Mouse (Mus musculus) left cerebral cortex, adult 2 months (tissue): ENCODE measurements at regions not wholly inside any gene's neighbourhood (a gene's known extent, or its start where the extent isn't known, plus 50 kb on each side); places are given as distances from the start of the nearest gene placed in this dataset.

ENCODE experiments used
- DNase-seq, 2 experiments: peaks; one replicate each; pipeline ENCODE4 v3.0.0; 2021 to 2022; ENCODE audit warnings: low spot score in 2 of 2, mixed read lengths in 1 of 2; ENCODE audit errors: extremely low spot score in 1 of 2
- H3K27ac ChIP-seq: fragments of 200-600 bp; 2 replicates; pipeline ENCODE4 v1.8.1; 2022
- H3K4me3 ChIP-seq: fragments of 200-600 bp; 2 replicates; pipeline ENCODE4 v1.8.1; 2022
- CTCF ChIP-seq: fragments of 200-600 bp; IDR thresholded peaks from 2 replicates; pipeline ENCODE4 v1.8.1; 2022; ENCODE audit warnings: antibody characterized with exemption, mild to moderate bottlenecking, moderate library complexity
- intact Hi-C: fragments of 180-260 bp; cut with DNase I; formaldehyde crosslinking; loops from one replicate; pipeline ENCODE4 v1.15.1; 2025

DNA sequence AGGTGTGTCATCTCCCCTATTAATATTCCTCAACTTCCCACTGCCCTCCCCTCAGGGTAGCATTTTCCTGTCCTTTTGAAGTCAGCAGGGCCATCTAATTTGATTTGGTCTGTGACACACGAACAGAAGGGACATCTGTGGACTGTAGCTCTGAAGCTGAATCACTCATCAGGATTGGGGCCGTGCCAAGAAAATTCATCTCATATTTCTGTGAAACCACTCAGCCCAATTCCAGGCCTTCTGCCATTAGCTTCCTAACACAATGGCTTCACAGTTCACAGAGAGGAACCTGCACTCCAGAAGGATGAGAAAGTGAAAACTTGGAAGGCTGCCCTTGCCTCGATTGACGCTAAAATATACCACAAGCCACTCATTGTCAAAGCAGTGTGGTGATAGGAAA, 86.1 kb downstream of the Abhd5 start:
- TF ChIP-seq CTCF = no peak
- intact Hi-C loops = no loop called here
- no peak overlapping the region for H3K27ac ChIP-seq
- DNase-seq = no peak
- H3K4me3 ChIP-seq = no peak overlapping the region

GRCm38 (mm10) chr9:122446387-122447105, 95.1 kb downstream of the Abhd5 start:
- H3K27ac ChIP-seq = no peak overlapping the region
- TF ChIP-seq CTCF = peak; percentile 37
- no peak for DNase-seq
- intact Hi-C loops = no loop called here
- H3K4me3 ChIP-seq = no peak overlapping the region

DNA sequence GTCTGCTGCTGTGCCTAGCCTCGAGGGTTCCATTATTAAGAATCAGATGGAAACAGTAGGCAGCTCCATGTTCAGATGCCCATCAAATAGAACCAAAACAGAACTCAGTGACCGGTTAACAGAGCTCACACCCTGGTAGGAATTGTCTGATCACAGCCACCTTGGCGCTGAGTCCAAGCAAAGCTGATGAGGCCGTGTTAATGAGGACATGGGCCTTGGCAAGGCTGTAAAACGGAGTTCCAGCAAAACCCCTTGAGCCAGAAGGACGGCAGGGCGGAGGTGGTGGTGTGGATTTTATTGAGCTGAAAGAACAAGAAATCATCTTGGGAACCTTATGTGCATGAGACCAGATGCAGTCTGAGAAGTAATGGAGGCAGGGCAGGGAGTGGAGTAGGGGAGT, 96.2 kb downstream of the Abhd5 start:
- intact Hi-C loops = no loop called here
- no peak for DNase-seq
- H3K27ac ChIP-seq = no peak overlapping the region
- no peak overlapping the region for H3K4me3 ChIP-seq
- TF ChIP-seq CTCF = no peak

- DNase-seq = no peak
- H3K4me3 ChIP-seq = no peak overlapping the region
- no peak overlapping the region for H3K27ac ChIP-seq
- TF ChIP-seq CTCF = no peak
- intact Hi-C loops = no loop called here
Observed at GRCm38 (mm10) chr9:122448342-122448741, 96.9 kb downstream of the Abhd5 start.

GRCm38 (mm10) chr9:122450524-122450923, 99.1 kb downstream of the Abhd5 start:
- no peak for TF ChIP-seq CTCF
- Histone ChIP-seq H3K27ac (no peak overlapping the region; the same call in 1 of the 2 replicates), H3K4me3 (no peak overlapping the region)
- intact Hi-C loops = no loop called here
- no peak for DNase-seq

DNA sequence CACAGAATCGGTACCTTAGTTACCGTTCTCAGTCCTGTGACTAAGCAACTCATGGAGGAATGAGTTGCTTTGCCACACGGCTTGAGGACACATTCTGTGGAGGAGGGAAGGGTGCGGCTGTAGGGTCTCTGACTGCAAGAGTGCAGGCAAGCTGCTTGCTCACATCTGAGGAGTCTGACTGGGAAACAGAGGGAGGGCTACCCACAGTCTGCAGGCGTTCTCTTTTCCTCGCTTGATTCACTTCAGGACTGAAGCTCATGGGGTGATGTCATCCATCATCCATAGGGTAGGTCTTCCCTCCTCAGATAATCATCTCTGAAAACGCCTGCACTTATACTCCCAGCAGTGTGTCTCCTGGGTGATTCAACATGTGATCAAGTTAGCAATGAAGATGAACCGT, 103.9 kb downstream of the Abhd5 start:
- no peak for TF ChIP-seq CTCF
- H3K4me3 ChIP-seq = no peak overlapping the region
- intact Hi-C loops = loop anchor here (5.0 kb wide), 2 partner anchors 33 to 117 kb away; no protein-coding TSS in a partner anchor
- peak overlapping the region; percentile 55 for H3K27ac ChIP-seq
- DNase-seq = peak; percentile 23 to 32

GRCm38 (mm10) chr9:122455779-122456178, 104.4 kb downstream of the Abhd5 start:
- Histone ChIP-seq H3K27ac (peak overlapping the region; percentile 55), H3K4me3 (no peak overlapping the region)
- no peak for TF ChIP-seq CTCF
- DNase-seq = no peak
- intact Hi-C loops = loop anchor here (5.0 kb wide), 2 partner anchors 33 to 117 kb away; no protein-coding TSS in a partner anchor

- TF ChIP-seq CTCF = no peak
- intact Hi-C loops = loop anchor here (5.0 kb wide), 2 partner anchors 37 to 113 kb away; no protein-coding TSS in a partner anchor
- Histone ChIP-seq H3K27ac (no peak overlapping the region), H3K4me3 (no peak overlapping the region)
- no peak for DNase-seq
Observed at GRCm38 (mm10) chr9:122459491-122459890, 108.1 kb downstream of the Abhd5 start.

DNA sequence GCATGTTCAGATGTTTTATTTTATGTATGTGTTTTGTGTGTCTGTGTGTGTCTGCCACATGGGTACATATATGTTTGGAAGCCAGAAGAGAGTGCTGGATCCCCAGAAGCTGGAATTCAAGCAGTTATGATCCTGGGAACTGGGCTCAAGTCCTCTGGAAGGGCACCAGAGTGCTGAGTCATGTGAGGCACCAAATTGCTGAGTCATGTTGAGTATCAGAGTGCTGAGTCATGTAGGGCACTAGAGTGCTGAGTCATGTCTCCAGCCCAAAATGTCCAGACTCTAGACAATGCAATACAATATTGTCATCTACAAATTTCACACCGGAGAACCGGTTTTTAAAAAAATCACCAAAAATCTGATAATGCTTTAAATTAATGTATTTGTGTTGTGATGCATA, 120.1 kb downstream of the Abhd5 start:
- H3K4me3 ChIP-seq = no peak overlapping the region
- no peak for TF ChIP-seq CTCF
- intact Hi-C loops = loop anchor here (5.0 kb wide), 1 partner anchor 96 kb away; no protein-coding TSS in a partner anchor
- H3K27ac ChIP-seq = no peak overlapping the region
- no peak for DNase-seq

- Histone ChIP-seq H3K4me3 (no peak overlapping the region), H3K27ac (no peak overlapping the region)
- peak; percentile 34 to 57 for DNase-seq
- peak; percentile 64 for TF ChIP-seq CTCF
- intact Hi-C loops = loop anchor here (2.0 to 5.0 kb wide), 2 partner anchors 210 to 251 kb away; no protein-coding TSS in a partner anchor
Observed at GRCm38 (mm10) chr9:122476356-122476755, 124.9 kb downstream of the Abhd5 start.

GRCm38 (mm10) chr9:122487001-122487400, 135.6 kb downstream of the Abhd5 start:
- Histone ChIP-seq H3K27ac (no peak overlapping the region), H3K4me3 (no peak overlapping the region)
- intact Hi-C loops = no loop called here
- DNase-seq = no peak
- TF ChIP-seq CTCF = no peak

DNA sequence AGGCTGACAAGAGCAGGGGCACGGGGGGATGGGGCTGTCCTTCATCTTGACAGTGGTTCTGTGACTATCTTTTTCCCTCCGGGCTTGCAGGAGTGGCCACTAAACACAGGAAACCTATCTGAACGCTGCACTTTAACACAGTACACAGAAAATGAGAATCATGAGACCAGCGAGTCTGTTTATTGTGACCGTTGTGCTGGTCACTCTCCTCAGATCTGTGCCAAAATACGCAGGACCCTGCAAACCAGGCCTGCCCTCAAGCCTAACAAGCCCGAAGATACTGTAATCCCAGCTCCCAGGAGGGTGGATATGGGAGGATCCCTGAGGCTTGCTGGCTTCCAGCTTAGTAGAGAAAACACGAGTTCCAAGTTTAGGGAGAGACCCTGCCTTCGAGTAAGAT, 143.3 kb downstream of the Abhd5 start:
- TF ChIP-seq CTCF = no peak
- intact Hi-C loops = no loop called here
- no peak overlapping the region for H3K27ac ChIP-seq
- DNase-seq = no peak
- no peak overlapping the region for H3K4me3 ChIP-seq

DNA sequence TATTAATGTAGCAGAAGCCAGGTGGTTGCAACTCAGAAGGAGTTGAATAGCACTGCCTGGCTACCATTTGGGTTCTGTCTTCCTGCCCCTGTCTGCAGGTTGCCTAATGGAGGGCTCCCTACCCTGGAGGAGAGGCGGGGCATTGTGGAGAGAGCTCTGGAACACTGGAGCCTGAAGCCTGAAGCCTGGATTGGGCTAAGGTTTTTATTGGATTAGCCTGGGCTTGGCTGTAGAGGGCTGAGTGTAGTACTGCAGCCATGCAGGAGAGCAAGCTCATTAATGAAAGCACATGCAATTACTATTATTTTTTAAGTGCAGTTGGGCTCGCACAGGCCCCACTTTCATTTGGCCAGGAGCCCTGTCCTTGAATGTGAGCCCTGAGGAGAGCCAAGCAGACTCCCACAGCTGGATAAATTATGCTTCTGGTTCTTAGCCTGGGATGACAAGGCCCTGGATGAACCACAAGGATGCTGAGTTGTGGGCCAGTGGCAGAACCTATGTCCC, 145.1 kb downstream of the Abhd5 start:
- H3K27ac ChIP-seq = no peak overlapping the region
- intact Hi-C loops = no loop called here
- no peak for TF ChIP-seq CTCF
- H3K4me3 ChIP-seq = no peak overlapping the region
- no peak for DNase-seq
